Mouse (Mus musculus) neural tube, embryonic 13.5 days (tissue): ENCODE measurements around the gene Pik3cb. TPM values are rescaled to one million over a fixed set of nuclear protein-coding genes. Genes with fewer than 3 reads are reported as not detected.
A peak's percentile ranks its signal among the peaks of the same experiment; 100 is the strongest.

Source experiments
- ATAC-seq: fragments of 200-750 bp; cut with Nextera tagmentation; 2 replicates; pipeline ENCODE4 v1.8.0; 2017; ENCODE audit warnings: low read depth, mild to moderate bottlenecking, moderate TSS enrichment, moderate library complexity
- H3K27ac ChIP-seq: fragments of 300-500 bp; sonication (generic); replicated peaks from 2 replicates; pipeline ENCODE4 v1.5.1; 2015; ENCODE audit warnings: moderate library complexity, mild to moderate bottlenecking, inconsistent platforms
- H3K27me3 ChIP-seq: fragments of 300-500 bp; sonication (generic); 2 replicates; pipeline ENCODE4 v1.6.1; 2015; ENCODE audit warnings: mild to moderate bottlenecking, inconsistent platforms
- H3K36me3 ChIP-seq: fragments of 300-500 bp; sonication (generic); 2 replicates; pipeline ENCODE4 v1.6.1; 2015; ENCODE audit warnings: mild to moderate bottlenecking, inconsistent platforms
- H3K4me1 ChIP-seq: fragments of 300-500 bp; sonication (generic); replicated peaks from 2 replicates; pipeline ENCODE4 v1.6.1; 2015; ENCODE audit warnings: inconsistent platforms
- H3K4me2 ChIP-seq: fragments of 300-500 bp; sonication (generic); 2 replicates; pipeline ENCODE4 v1.6.1; 2015; ENCODE audit warnings: inconsistent platforms, mild to moderate bottlenecking, moderate library complexity
- H3K4me3 ChIP-seq: fragments of 300-500 bp; sonication (generic); 2 replicates; pipeline ENCODE4 v1.5.1; 2015; ENCODE audit warnings: mild to moderate bottlenecking, inconsistent platforms
- H3K9ac ChIP-seq: fragments of 300-500 bp; sonication (generic); 2 replicates; pipeline ENCODE4 v1.6.1; 2015; ENCODE audit warnings: moderate library complexity, mild to moderate bottlenecking, inconsistent platforms
- H3K9me3 ChIP-seq: fragments of 300-500 bp; sonication (generic); 2 replicates; pipeline ENCODE4 v1.6.1; 2016; ENCODE audit warnings: inconsistent platforms
- WGBS: fragments of 180-500 bp; shearing (Covaris S2); methylation state at CpG from one replicate; pipeline ENCODE4 v1.1.7; 2015; 5-methylcytosine and 5-hydroxymethylcytosine counted together
- polyA plus RNA-seq: library from polyadenylated mRNA; unstranded; fragments of >200 nt; fragmentation: Nextera tagmentation; extraction: Ambion mirVana; gene quantifications from 2 replicates; pipeline ENCODE4 v1.2.1, GENCODE M21; 2015

Pik3cb gene
- polyA plus RNA-seq, 1 experiment from 2014 or later = 2.1 TPM

GRCm38 (mm10) chr9:99021166-99021565 is 119.3 kb downstream of the Pik3cb start:
- Histone ChIP-seq H3K27me3 (no peaks in the 10 kb centered on the region), H3K4me1 (no peaks in the 10 kb centered on the region), H3K4me2 (no peak overlapping the region), H3K4me3 (no peak overlapping the region), H3K9ac (no peak overlapping the region), H3K27ac (no peak overlapping the region), H3K36me3 (no peaks in the 10 kb centered on the region), H3K9me3 (no peaks in the 10 kb centered on the region)
- 7% methylated on average over 5 of the region's 5 CpGs for WGBS
- no peak for ATAC-seq

- no peak for ATAC-seq
- WGBS = 84% methylated on average over 6 of the region's 6 CpGs
- Histone ChIP-seq H3K9ac (no peak overlapping the region), H3K4me3 (no peak overlapping the region), H3K9me3 (no peaks in the 10 kb centered on the region), H3K36me3 (no peaks in the 10 kb centered on the region), H3K27ac (no peak overlapping the region), H3K27me3 (no peaks in the 10 kb centered on the region), H3K4me1 (no peaks in the 10 kb centered on the region), H3K4me2 (no peak overlapping the region)
Measured at GRCm38 (mm10) chr9:99017679-99018078, 122.7 kb downstream of the Pik3cb start.

- no peak for ATAC-seq
- no peaks in the 10 kb centered on the region for H3K36me3 ChIP-seq
- no peaks in the 10 kb centered on the region for H3K9me3 ChIP-seq
- 86% methylated on average over 3 of the region's 3 CpGs for WGBS
- H3K27ac ChIP-seq = no peak overlapping the region
- no peak overlapping the region for H3K4me2 ChIP-seq
- H3K4me1 ChIP-seq = no peaks in the 10 kb centered on the region
- H3K27me3 ChIP-seq = no peaks in the 10 kb centered on the region
- no peak overlapping the region for H3K9ac ChIP-seq
- no peak overlapping the region for H3K4me3 ChIP-seq
Measured at GRCm38 (mm10) chr9:99016759-99017158, 123.7 kb downstream of the Pik3cb start.

GRCm38 (mm10) chr9:99016301-99016700 is 124.1 kb downstream of the Pik3cb start:
- Histone ChIP-seq H3K36me3 (no peaks in the 10 kb centered on the region), H3K9me3 (no peaks in the 10 kb centered on the region), H3K27me3 (no peaks in the 10 kb centered on the region), H3K4me3 (no peak overlapping the region), H3K4me2 (no peak overlapping the region), H3K4me1 (no peaks in the 10 kb centered on the region), H3K27ac (no peak overlapping the region), H3K9ac (no peak overlapping the region)
- no peak for ATAC-seq
- 78% methylated on average over 3 of the region's 3 CpGs for WGBS

GRCm38 (mm10) chr9:99009898-99010199 is 130.6 kb downstream of the Pik3cb start:
- peaks cover 8% of the 10 kb centered on the region for H3K36me3 ChIP-seq
- H3K27me3 ChIP-seq = no peaks in the 10 kb centered on the region
- H3K9ac ChIP-seq = no peak overlapping the region
- no peaks in the 10 kb centered on the region for H3K9me3 ChIP-seq
- H3K27ac ChIP-seq = no peak overlapping the region
- 98% methylated on average over 3 of the region's 3 CpGs for whole genome bisulfite sequencing
- no peak overlapping the region for H3K4me2 ChIP-seq
- ATAC-seq = no peak
- H3K4me1 ChIP-seq = 0 out of 2 replicates have a peak, but pooled peaks cover 3% of the 10 kb centered on the region
- no peak overlapping the region for H3K4me3 ChIP-seq

- Histone ChIP-seq H3K9me3 (no peaks in the 10 kb centered on the region), H3K4me3 (no peak overlapping the region), H3K4me2 (no peak overlapping the region), H3K36me3 (peaks cover 8% of the 10 kb centered on the region), H3K4me1 (0 out of 2 replicates have a peak, but pooled peaks cover 3% of the 10 kb centered on the region), H3K9ac (no peak overlapping the region), H3K27me3 (no peaks in the 10 kb centered on the region), H3K27ac (no peak overlapping the region)
- no peak for ATAC-seq
- WGBS = 77% methylated on average over 12 of the region's 12 CpGs
Measured at GRCm38 (mm10) chr9:99009069-99009897, 131.1 kb downstream of the Pik3cb start.

- Histone ChIP-seq H3K4me2 (no peak overlapping the region), H3K4me3 (no peak overlapping the region), H3K27me3 (no peaks in the 10 kb centered on the region), H3K4me1 (no peaks in the 10 kb centered on the region), H3K9ac (no peak overlapping the region), H3K9me3 (no peaks in the 10 kb centered on the region), H3K27ac (no peak overlapping the region), H3K36me3 (peaks cover 65% of the 10 kb centered on the region)
- ATAC-seq = no peak
- whole genome bisulfite sequencing = 92% methylated on average over 6 of the region's 6 CpGs
Measured at GRCm38 (mm10) chr9:99001326-99001725, 139.1 kb downstream of the Pik3cb start.

GRCm38 (mm10) chr9:98999881-99000339 is 140.5 kb downstream of the Pik3cb start:
- peaks cover 69% of the 10 kb centered on the region for H3K36me3 ChIP-seq
- H3K27ac ChIP-seq = no peak overlapping the region
- H3K9ac ChIP-seq = no peak overlapping the region
- no peak for ATAC-seq
- H3K4me1 ChIP-seq = no peaks in the 10 kb centered on the region
- no peak overlapping the region for H3K4me2 ChIP-seq
- H3K4me3 ChIP-seq = no peak overlapping the region
- H3K9me3 ChIP-seq = no peaks in the 10 kb centered on the region
- 87% methylated on average over 9 of the region's 9 CpGs for WGBS
- H3K27me3 ChIP-seq = no peaks in the 10 kb centered on the region

- H3K4me3 ChIP-seq = no peak overlapping the region
- H3K36me3 ChIP-seq = peaks cover 39% of the 10 kb centered on the region
- H3K9ac ChIP-seq = no peak overlapping the region
- WGBS = 94% methylated on average over 4 of the region's 4 CpGs
- H3K4me1 ChIP-seq = no peaks in the 10 kb centered on the region
- no peak overlapping the region for H3K27ac ChIP-seq
- no peaks in the 10 kb centered on the region for H3K9me3 ChIP-seq
- no peak overlapping the region for H3K4me2 ChIP-seq
- ATAC-seq = no peak
- H3K27me3 ChIP-seq = no peaks in the 10 kb centered on the region
Measured at GRCm38 (mm10) chr9:98994103-98994502, 146.3 kb downstream of the Pik3cb start.

- Histone ChIP-seq H3K27ac (no peak overlapping the region; the same call in 1 of the 2 replicates), H3K9ac (peak overlapping the region; percentile 89), H3K4me2 (peak overlapping the region; percentile 72), H3K36me3 (no peaks in the 10 kb centered on the region), H3K9me3 (no peaks in the 10 kb centered on the region), H3K4me3 (peak overlapping the region; percentile 84), H3K27me3 (peaks cover 15% of the 10 kb centered on the region), H3K4me1 (peaks cover 29% of the 10 kb centered on the region)
- no peak for ATAC-seq
- 58% methylated on average over 9 of the region's 9 CpGs for WGBS
Measured at GRCm38 (mm10) chr9:98987131-98987530, 153.3 kb downstream of the Pik3cb start.
